Mouse (Mus musculus) G1E (cell line): ENCODE data around the gene Mettl13. TPM values are rescaled to one million over a fixed set of nuclear protein-coding genes. Genes with fewer than 3 reads are reported as not detected.

Experiments
- ATAC-seq: 2 replicates; pipeline ENCODE4 v1.8.0; 2016; ENCODE audit warnings: mild to moderate bottlenecking; ENCODE audit not compliant: insufficient number of reproducible peaks, poor library complexity, low FRiP score, severe bottlenecking; ENCODE audit errors: extremely low read depth
- DNase-seq: peaks from one replicate; pipeline ENCODE4 v3.0.0; 2012; ENCODE audit warnings: low spot score
- H3K27me3 ChIP-seq: 2 replicates; pipeline ENCODE4 v1.6.1; 2012; ENCODE audit warnings: mild to moderate bottlenecking, low read length, inconsistent platforms; ENCODE audit not compliant: insufficient read depth
- H3K36me3 ChIP-seq: replicated peaks from 2 replicates; pipeline ENCODE3; 2012; ENCODE audit warnings: mild to moderate bottlenecking, inconsistent platforms
- H3K4me1 ChIP-seq: 2 replicates; pipeline ENCODE4 v1.6.1; 2012; ENCODE audit warnings: low read depth, low read length, inconsistent platforms, mixed read lengths; ENCODE audit not compliant: insufficient read depth
- H3K4me3 ChIP-seq: 2 replicates; pipeline ENCODE4 v1.5.1; 2012; ENCODE audit warnings: low read depth, mild to moderate bottlenecking, inconsistent platforms, low read length, moderate library complexity, mixed read lengths
- H3K9me3 ChIP-seq: replicated peaks from 2 replicates; pipeline ENCODE4 v1.6.1; 2012; ENCODE audit warnings: inconsistent platforms
- CTCF ChIP-seq: IDR thresholded peaks from 2 replicates; pipeline ENCODE4 v1.5.1; 2012; ENCODE audit warnings: low read depth, low read length, inconsistent platforms, mixed read lengths
- GATA1 ChIP-seq: IDR thresholded peaks from 2 replicates; pipeline ENCODE4 v1.6.1; 2012; ENCODE audit warnings: borderline replicate concordance, low read length, inconsistent platforms, mixed read lengths
- GATA2 ChIP-seq: IDR thresholded peaks from 2 replicates; pipeline ENCODE4 v1.6.1; 2012; ENCODE audit warnings: low read depth, low read length, inconsistent platforms, borderline replicate concordance
- POLR2AphosphoS5 ChIP-seq: IDR thresholded peaks from 2 replicates; pipeline ENCODE4 v1.6.1; 2012; ENCODE audit warnings: low read depth, low read length, inconsistent platforms; ENCODE audit not compliant: insufficient replicate concordance
- TAL1 ChIP-seq: conservative IDR thresholded peaks from 2 replicates; pipeline ENCODE4 v1.6.1; 2012; ENCODE audit warnings: low read depth, low read length, inconsistent platforms, mixed read lengths
- polyA plus RNA-seq: library from polyadenylated mRNA; stranded (reverse); fragments of >175 nt; gene quantifications from 2 replicates; pipeline ENCODE4 v1.2.3, GENCODE M21; 2012
- total RNA-seq, 2 experiments: library from RNA; stranded (forward) in 1 of 2; stranded (reverse) in 1 of 2; fragments of 200-1000 nt in 1 of 2; fragments of >200 nt in 1 of 2; fragmentation: Nextera tagmentation in 1 of 2; gene quantifications; 2 replicates each; pipeline ENCODE4 v1.2.3; 2014 to 2017

Mettl13 gene
- total and polyA plus RNA-seq, 3 experiments, result 16.7 to 27.6 (median 16.9) TPM

DNA sequence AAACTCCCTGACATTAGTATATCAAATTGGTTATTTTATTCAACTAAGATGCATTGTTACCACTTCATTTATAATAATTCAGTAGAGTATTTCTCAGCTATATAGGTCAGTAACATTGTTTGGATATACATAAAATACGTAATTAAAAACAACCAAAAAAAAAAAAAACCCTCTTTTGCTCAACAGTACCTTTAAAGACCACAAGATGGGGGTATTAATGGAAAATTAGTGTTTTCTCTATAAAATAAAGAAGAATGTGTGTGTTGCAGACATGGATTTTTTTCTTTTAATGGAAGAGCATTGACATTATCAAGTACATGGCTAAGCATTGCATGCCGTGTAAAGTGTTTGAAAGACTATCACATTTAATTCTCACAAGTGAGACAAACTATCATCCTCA lies 34.5 kb upstream of the Mettl13 start:
- no peaks in the 10 kb centered on the region for H3K27me3 ChIP-seq
- TF ChIP-seq CTCF (no peak), GATA2 (no peak), POLR2AphosphoS5 (no peak)
- DNase-seq, result no peak

GRCm38 (mm10) chr1:162575098-162575497 lies 26.7 kb upstream of the Mettl13 start:
- no peak for TF ChIP-seq GATA1
- no peak for TF ChIP-seq GATA2
- no peak for TF ChIP-seq CTCF
- no peak for TF ChIP-seq TAL1
- TF ChIP-seq POLR2AphosphoS5, result no peak
- no peak for ATAC-seq
- no peak for DNase-seq
- no peaks in the 10 kb centered on the region for H3K9me3 ChIP-seq
- no peaks in the 10 kb centered on the region for H3K27me3 ChIP-seq
- peaks cover 8% of the 10 kb centered on the region for H3K4me1 ChIP-seq
- peaks cover 57% of the 10 kb centered on the region for H3K36me3 ChIP-seq
- no peak overlapping the region for H3K4me3 ChIP-seq

More for the DNA sequence above, 34.5 kb upstream of the Mettl13 start:
- Histone ChIP-seq H3K36me3 (peaks cover 68% of the 10 kb centered on the region), H3K9me3 (no peaks in the 10 kb centered on the region), H3K4me3 (no peak overlapping the region), H3K4me1 (no peaks in the 10 kb centered on the region)
- no peak for ATAC-seq

GRCm38 (mm10) chr1:162570931-162571601 lies 22.7 kb upstream of the Mettl13 start:
- peaks cover 27% of the 10 kb centered on the region for H3K36me3 ChIP-seq
- DNase-seq, result peak; percentile 35
- H3K4me1 ChIP-seq, result peaks cover 18% of the 10 kb centered on the region
- H3K4me3 ChIP-seq, result peak overlapping the region; percentile 91
- 0 out of 2 replicates have a peak, but pooled peaks cover 3% of the 10 kb centered on the region for H3K27me3 ChIP-seq
- no peaks in the 10 kb centered on the region for H3K9me3 ChIP-seq
- ATAC-seq, result peak; percentile 41
- TF ChIP-seq TAL1 (no peak), POLR2AphosphoS5 (no peak), GATA1 (no peak), GATA2 (no peak), CTCF (no peak)

GRCm38 (mm10) chr1:162570260-162570748 lies 22.0 kb upstream of the Mettl13 start, which contains the start of gene Vamp4:
Gene Vamp4 (plus strand): TSS chr1:162570515.
- Histone ChIP-seq H3K36me3 (peaks cover 22% of the 10 kb centered on the region), H3K27me3 (0 out of 2 replicates have a peak, but pooled peaks cover 3% of the 10 kb centered on the region), H3K4me1 (peaks cover 18% of the 10 kb centered on the region), H3K9me3 (no peaks in the 10 kb centered on the region), H3K4me3 (peak within 1 kb of the TSS; percentile 91)
- DNase-seq (peak; percentile 80), ATAC-seq (peak; percentile 87)
- TF ChIP-seq POLR2AphosphoS5 (no peak), TAL1 (no peak), CTCF (no peak), GATA1 (no peak), GATA2 (no peak)

- DNase-seq (no peak), ATAC-seq (no peak)
- peaks cover 5% of the 10 kb centered on the region for H3K36me3 ChIP-seq
- no peak for TF ChIP-seq GATA2
- no peak for TF ChIP-seq POLR2AphosphoS5
- TF ChIP-seq CTCF, result no peak
- no peak for TF ChIP-seq TAL1
- TF ChIP-seq GATA1, result no peak
- H3K9me3 ChIP-seq, result no peaks in the 10 kb centered on the region
- H3K4me3 ChIP-seq, result no peak overlapping the region
- peaks cover 21% of the 10 kb centered on the region for H3K4me1 ChIP-seq
- H3K27me3 ChIP-seq, result peaks cover 13% of the 10 kb centered on the region
Measured at GRCm38 (mm10) chr1:162567351-162567750, 19.0 kb upstream of the Mettl13 start.

DNA sequence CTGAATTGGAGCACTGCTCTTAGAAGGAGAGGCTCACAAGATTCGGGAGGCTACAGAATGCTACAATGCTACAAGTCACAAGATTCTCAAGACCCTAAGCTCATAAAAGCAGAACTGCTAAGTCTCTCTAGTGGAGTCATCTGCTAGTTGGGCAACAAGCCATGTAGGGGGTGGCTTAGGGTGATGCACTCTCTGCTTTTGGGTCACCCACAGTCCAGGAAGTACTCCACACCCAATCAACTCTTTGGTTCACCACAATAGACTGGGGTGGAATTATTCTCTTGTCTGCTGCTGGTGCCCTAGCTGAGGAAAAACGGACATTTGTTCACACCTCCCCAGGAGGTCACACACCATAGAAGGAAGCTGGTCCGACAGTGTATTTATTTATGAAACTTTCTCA lies 16.6 kb upstream of the Mettl13 start:
- ATAC-seq (no peak), DNase-seq (no peak)
- TF ChIP-seq POLR2AphosphoS5 (no peak), GATA2 (no peak), TAL1 (no peak), CTCF (no peak), GATA1 (no peak)
- Histone ChIP-seq H3K9me3 (no peaks in the 10 kb centered on the region), H3K36me3 (peaks cover 5% of the 10 kb centered on the region), H3K4me1 (peaks cover 16% of the 10 kb centered on the region), H3K4me3 (no peak overlapping the region), H3K27me3 (peaks cover 29% of the 10 kb centered on the region)

DNA sequence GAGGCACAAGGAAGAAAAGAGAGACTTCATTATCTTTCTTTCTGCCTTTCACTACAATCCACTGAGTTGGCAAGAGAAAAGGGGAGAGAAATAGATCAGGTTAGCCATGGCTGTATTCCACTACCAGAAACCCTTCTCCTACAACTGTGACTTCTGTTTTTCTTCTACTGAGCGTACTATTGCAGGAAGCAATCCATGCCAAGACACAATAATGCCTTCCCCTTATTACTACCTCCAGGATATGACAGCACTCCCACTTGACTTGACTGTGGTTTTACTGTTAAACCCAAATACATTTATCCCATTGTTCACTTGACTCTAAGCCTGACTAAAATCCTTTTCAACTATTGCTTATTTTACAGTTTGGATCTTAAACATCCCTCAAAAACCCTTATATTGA lies 14.9 kb upstream of the Mettl13 start:
- H3K4me3 ChIP-seq, result no peak overlapping the region
- no peak for ATAC-seq
- TF ChIP-seq CTCF, result no peak
- no peak for TF ChIP-seq TAL1
- no peak for TF ChIP-seq POLR2AphosphoS5
- TF ChIP-seq GATA2, result no peak
- no peak for TF ChIP-seq GATA1
- H3K36me3 ChIP-seq, result peaks cover 1% of the 10 kb centered on the region
- no peaks in the 10 kb centered on the region for H3K9me3 ChIP-seq
- peaks cover 33% of the 10 kb centered on the region for H3K27me3 ChIP-seq
- H3K4me1 ChIP-seq, result peaks cover 8% of the 10 kb centered on the region; the same call in 1 of the 2 replicates
- DNase-seq, result no peak
